Mouse (Mus musculus): ENCODE data around the gene Ltbp4. TPM values are rescaled to one million over a fixed set of nuclear protein-coding genes. Genes with fewer than 3 reads are reported as not detected.

Ltbp4 gene
- polyA plus RNA-seq, 1 experiment from 2014 or later: 63.5 TPM

DNA sequence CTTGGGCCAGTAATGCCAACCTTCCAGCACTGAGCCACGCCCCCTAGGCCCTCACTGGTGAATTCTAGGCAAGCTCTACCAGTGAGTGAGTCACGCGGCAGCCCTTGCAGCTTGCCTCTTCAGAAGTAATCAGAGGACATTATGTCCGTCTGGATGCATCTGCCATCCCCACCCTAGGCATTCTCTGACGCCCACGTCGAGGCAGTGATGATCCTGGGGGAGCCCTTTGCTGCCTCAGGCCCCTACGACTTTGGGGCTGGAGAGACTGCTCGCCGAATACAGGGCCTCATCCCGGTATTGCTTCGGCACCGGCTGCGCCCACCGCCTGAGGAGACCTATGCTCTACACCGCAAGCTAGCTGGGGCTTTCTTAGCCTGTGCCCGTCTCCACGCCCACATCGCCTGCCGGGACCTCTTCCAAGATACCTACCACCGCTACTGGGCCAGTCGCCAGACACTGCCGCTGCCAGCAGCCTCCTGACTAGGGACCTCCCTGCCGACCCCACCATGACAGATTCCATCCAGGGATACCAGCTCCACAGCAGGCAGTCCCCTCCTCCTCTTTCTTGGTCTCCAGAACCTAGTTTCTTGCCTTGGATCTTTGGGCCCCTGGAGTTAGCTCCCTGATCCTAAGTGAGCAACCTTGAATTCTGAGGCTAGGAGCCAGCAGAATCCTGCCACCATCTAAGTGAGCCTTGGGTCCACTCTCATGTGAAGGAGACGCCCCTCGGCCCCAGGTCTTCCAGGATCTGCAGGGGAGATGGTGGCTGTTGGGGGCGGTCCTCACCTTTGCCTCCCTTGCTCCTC lies 80.2 kb downstream of the Ltbp4 start:
- peak; percentile 31; the same call in 1 of the 2 replicates for ATAC-seq (replicated peaks; ENCODE audit: extremely low read depth, insufficient read depth, low FRiP score)
- WGBS: 17% methylated on average over 27 of the region's 27 CpGs
- H3K4me1 ChIP-seq (ENCODE audit: control insufficient read depth, insufficient read depth, low read length): peaks cover 21% of the 10 kb centered on the region
- no peaks in the 10 kb centered on the region for H3K27me3 ChIP-seq (ENCODE audit: control insufficient read depth, insufficient read depth, low read length)
- peak overlapping the region; percentile 39 for H3K9ac ChIP-seq (ENCODE audit: low read length)
- H3K4me3 ChIP-seq (ENCODE audit: low read length): peak overlapping the region; percentile 25
- no peaks in the 10 kb centered on the region for H3K9me3 ChIP-seq (replicated peaks; ENCODE audit: control insufficient read depth, low read length)
- peaks cover under 1% of the 10 kb centered on the region; the same call in 1 of the 2 replicates for H3K36me3 ChIP-seq (ENCODE audit: control insufficient read depth, insufficient read depth)
- peak overlapping the region; percentile 92 for H3K4me2 ChIP-seq (ENCODE audit: low read depth, low read length)
- peak overlapping the region; percentile 84 for H3K27ac ChIP-seq (ENCODE audit: low read length)

DNA sequence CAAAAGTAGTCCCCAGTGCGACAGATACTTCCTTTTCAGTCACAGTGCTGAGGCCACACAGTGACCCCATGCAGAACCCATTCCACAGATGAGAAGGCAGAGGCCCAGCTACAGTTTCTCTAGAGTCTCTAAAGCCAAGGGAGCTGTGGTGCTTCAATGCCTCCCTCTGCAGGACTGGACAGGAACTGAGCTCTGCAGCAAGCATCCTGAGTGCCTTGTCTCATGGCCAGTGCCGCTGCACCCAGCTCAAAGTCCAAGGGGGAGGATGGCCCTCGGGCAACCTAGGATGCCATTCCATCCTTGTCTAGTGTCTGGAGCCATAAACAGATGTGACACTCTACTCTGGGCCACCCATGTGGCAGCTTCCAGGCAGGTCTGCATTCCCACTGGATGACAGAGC lies 81.8 kb downstream of the Ltbp4 start:
- no peak overlapping the region for H3K4me2 ChIP-seq (ENCODE audit: low read depth, low read length)
- peaks cover 21% of the 10 kb centered on the region for H3K4me1 ChIP-seq (ENCODE audit: control insufficient read depth, insufficient read depth, low read length)
- no peak overlapping the region for H3K27ac ChIP-seq (ENCODE audit: low read length)
- WGBS: 68% methylated on average over 3 of the region's 3 CpGs
- no peaks in the 10 kb centered on the region for H3K9me3 ChIP-seq (replicated peaks; ENCODE audit: control insufficient read depth, low read length)
- no peak for ATAC-seq (replicated peaks; ENCODE audit: extremely low read depth, insufficient read depth, low FRiP score)
- no peaks in the 10 kb centered on the region for H3K27me3 ChIP-seq (ENCODE audit: control insufficient read depth, insufficient read depth, low read length)
- H3K4me3 ChIP-seq (ENCODE audit: low read length): no peak overlapping the region
- no peak overlapping the region for H3K9ac ChIP-seq (ENCODE audit: low read length)
- H3K36me3 ChIP-seq (ENCODE audit: control insufficient read depth, insufficient read depth): no peaks in the 10 kb centered on the region; the same call in 1 of the 2 replicates

Other genes starting within 250 kb of the Ltbp4 start
- 12.8 and 18.0 TPM in 2 replicates for gene Cyp2f2, start 217.8 kb downstream of the Ltbp4 start, polyA plus RNA-seq (2015; fragmentation: Nextera tagmentation; extraction: Ambion mirVana)
- 0.08 TPM in 1 of 2 replicates, not detected in the other for gene Cyp2t4, start 184.0 kb downstream of the Ltbp4 start, polyA plus RNA-seq (2015; fragmentation: Nextera tagmentation; extraction: Ambion mirVana)
- 48.4 and 55.3 TPM in 2 replicates for gene Egln2, start 170.9 kb downstream of the Ltbp4 start, polyA plus RNA-seq (2015; fragmentation: Nextera tagmentation; extraction: Ambion mirVana)
- gene Rab4b, start 158.8 kb downstream of the Ltbp4 start, polyA plus RNA-seq (2015; fragmentation: Nextera tagmentation; extraction: Ambion mirVana): 48.1 and 51.0 TPM in 2 replicates
- gene Gm21983, start 156.6 kb downstream of the Ltbp4 start, polyA plus RNA-seq (2015; fragmentation: Nextera tagmentation; extraction: Ambion mirVana): not detected in 2 replicates
- gene Mia, start 156.5 kb downstream of the Ltbp4 start, polyA plus RNA-seq (2015; fragmentation: Nextera tagmentation; extraction: Ambion mirVana): 5.0 and 11.6 TPM in 2 replicates
- gene BC024978, start 141.9 kb downstream of the Ltbp4 start, polyA plus RNA-seq (2015; fragmentation: Nextera tagmentation; extraction: Ambion mirVana): 2.4 and 2.6 TPM in 2 replicates
- 146 and 165 TPM in 2 replicates for gene Snrpa, start 141.4 kb downstream of the Ltbp4 start, polyA plus RNA-seq (2015; fragmentation: Nextera tagmentation; extraction: Ambion mirVana)
- gene Itpkc, start 109.0 kb downstream of the Ltbp4 start, polyA plus RNA-seq (2015; fragmentation: Nextera tagmentation; extraction: Ambion mirVana): 2.5 and 3.4 TPM in 2 replicates
- 15.3 and 15.9 TPM in 2 replicates for gene Coq8b, start 104.7 kb downstream of the Ltbp4 start, polyA plus RNA-seq (2015; fragmentation: Nextera tagmentation; extraction: Ambion mirVana)
- 8.7 and 10.2 TPM in 2 replicates for gene Numbl, start 79.3 kb downstream of the Ltbp4 start, polyA plus RNA-seq (2015; fragmentation: Nextera tagmentation; extraction: Ambion mirVana)
- gene Shkbp1, start 18.3 kb upstream of the Ltbp4 start, polyA plus RNA-seq (2015; fragmentation: Nextera tagmentation; extraction: Ambion mirVana): 22.3 and 24.1 TPM in 2 replicates
- gene Gm20479, start 19.7 kb upstream of the Ltbp4 start, polyA plus RNA-seq (2015; fragmentation: Nextera tagmentation; extraction: Ambion mirVana): 0.46 TPM in 1 of 2 replicates, not detected in the other
- 0.10 and 0.43 TPM in 2 replicates for gene Sptbn4, start 110.0 kb upstream of the Ltbp4 start, polyA plus RNA-seq (2015; fragmentation: Nextera tagmentation; extraction: Ambion mirVana)
- 48.3 and 52.3 TPM in 2 replicates for gene Blvrb, start 110.3 kb upstream of the Ltbp4 start, polyA plus RNA-seq (2015; fragmentation: Nextera tagmentation; extraction: Ambion mirVana)
- gene Sertad3, start 136.1 kb upstream of the Ltbp4 start, polyA plus RNA-seq (2015; fragmentation: Nextera tagmentation; extraction: Ambion mirVana): 22.1 and 23.4 TPM in 2 replicates
- 36.4 and 44.0 TPM in 2 replicates for gene Sertad1, start 149.2 kb upstream of the Ltbp4 start, polyA plus RNA-seq (2015; fragmentation: Nextera tagmentation; extraction: Ambion mirVana)
- 1.7 and 2.7 TPM in 2 replicates for gene Prx, start 161.6 kb upstream of the Ltbp4 start, polyA plus RNA-seq (2015; fragmentation: Nextera tagmentation; extraction: Ambion mirVana)
- 0.25 and 0.38 TPM in 2 replicates for gene Hipk4, start 185.6 kb upstream of the Ltbp4 start, polyA plus RNA-seq (2015; fragmentation: Nextera tagmentation; extraction: Ambion mirVana)
- gene Pld3, start 215.5 kb upstream of the Ltbp4 start, polyA plus RNA-seq (2015; fragmentation: Nextera tagmentation; extraction: Ambion mirVana): 58.6 and 63.4 TPM in 2 replicates
- 40.7 and 41.5 TPM in 2 replicates for gene 2310022A10Rik, start 215.5 kb upstream of the Ltbp4 start, polyA plus RNA-seq (2015; fragmentation: Nextera tagmentation; extraction: Ambion mirVana)